Mouse (Mus musculus) frontal cortex, adult (tissue): ENCODE measurements around the gene Fhod1.

ENCODE experiments used
- ATAC-seq: cut with Nextera tagmentation; 2 replicates; pipeline ENCODE4 v1.9.2; 2017; ENCODE audit warnings: mild to moderate bottlenecking, moderate library complexity, mixed read lengths; ENCODE audit not compliant: low TSS enrichment

The Fhod1 gene

GRCm38 (mm10) chr8:105347428-105348221 lies at the start of gene Fhod1:
Fhod1 (minus strand) TSS chr8:105347953.
- peak; percentile 85 for ATAC-seq

GRCm38 (mm10) chr8:105393915-105394314 lies 46.2 kb upstream of the Fhod1 start:
- no peak for ATAC-seq

GRCm38 (mm10) chr8:105393089-105393787 lies 45.5 kb upstream of the Fhod1 start:
- no peak for ATAC-seq

GRCm38 (mm10) chr8:105389096-105389495 lies 41.3 kb upstream of the Fhod1 start:
- no peak for ATAC-seq

GRCm38 (mm10) chr8:105387151-105387550 lies 39.4 kb upstream of the Fhod1 start:
- ATAC-seq: no peak

- ATAC-seq: no peak
These were observed 36.3 kb upstream of the Fhod1 start for GRCm38 (mm10) chr8:105384070-105384469.

- no peak for ATAC-seq
These were observed 32.6 kb upstream of the Fhod1 start for GRCm38 (mm10) chr8:105380308-105380707.

GRCm38 (mm10) chr8:105378673-105379072 lies 30.9 kb upstream of the Fhod1 start:
- ATAC-seq: no peak

- ATAC-seq: no peak
These were observed 26.8 kb upstream of the Fhod1 start for GRCm38 (mm10) chr8:105374513-105374966.

- ATAC-seq: no peak
These were observed 25.3 kb upstream of the Fhod1 start, which contains the start of gene Plekhg4 for GRCm38 (mm10) chr8:105373032-105373431. Plekhg4 (plus strand) TSS chr8:105373274.

GRCm38 (mm10) chr8:105372473-105372872 lies 24.7 kb upstream of the Fhod1 start:
- no peak for ATAC-seq

GRCm38 (mm10) chr8:105367107-105367506 lies 19.4 kb upstream of the Fhod1 start:
- ATAC-seq: no peak

GRCm38 (mm10) chr8:105361751-105362702 lies 14.3 kb upstream of the Fhod1 start:
- ATAC-seq: no peak

- no peak for ATAC-seq
These were observed 11.9 kb upstream of the Fhod1 start for GRCm38 (mm10) chr8:105359646-105360045.

- no peak for ATAC-seq
These were observed 11.5 kb upstream of the Fhod1 start for GRCm38 (mm10) chr8:105359208-105359607.

GRCm38 (mm10) chr8:105356681-105357080 lies 8.9 kb upstream of the Fhod1 start:
- ATAC-seq: no peak

GRCm38 (mm10) chr8:105355179-105356024 lies 7.6 kb upstream of the Fhod1 start:
- no peak for ATAC-seq

GRCm38 (mm10) chr8:105354549-105354948 lies 6.8 kb upstream of the Fhod1 start:
- no peak for ATAC-seq

GRCm38 (mm10) chr8:105353583-105354135 lies 5.9 kb upstream of the Fhod1 start:
- ATAC-seq: no peak

- ATAC-seq: 0 out of 2 replicates have a peak, but pooled peaks have one; percentile 24
These were observed 2.4 kb upstream of the Fhod1 start for GRCm38 (mm10) chr8:105350186-105350585.
